Mouse (Mus musculus) erythroblast, embryonic 14.5 days (primary cell): ENCODE data around the gene Bcs1l. TPM values are rescaled to one million over a fixed set of nuclear protein-coding genes. Genes with fewer than 3 reads are reported as not detected.

Experiments
- H3K27me3 ChIP-seq: 2 replicates; pipeline ENCODE4 v1.6.1; 2012; ENCODE audit warnings: inconsistent platforms; ENCODE audit not compliant: control insufficient read depth
- H3K36me3 ChIP-seq: 2 replicates; pipeline ENCODE4 v1.6.1; 2012; ENCODE audit warnings: mild to moderate bottlenecking, inconsistent platforms; ENCODE audit not compliant: control insufficient read depth
- H3K4me1 ChIP-seq: 2 replicates; pipeline ENCODE4 v1.6.1; 2012; ENCODE audit warnings: inconsistent platforms; ENCODE audit not compliant: control insufficient read depth
- H3K4me3 ChIP-seq: replicated peaks from 2 replicates; pipeline ENCODE3; 2012; ENCODE audit warnings: moderate library complexity, mild to moderate bottlenecking, inconsistent platforms
- H3K9me3 ChIP-seq: 2 replicates; pipeline ENCODE4 v1.6.1; 2012; ENCODE audit warnings: low read length, inconsistent platforms, mixed read lengths; ENCODE audit not compliant: control insufficient read depth
- GATA1 ChIP-seq: IDR thresholded peaks from 2 replicates; pipeline ENCODE4 v1.6.1; 2012; ENCODE audit warnings: low read length, inconsistent platforms, mixed read lengths
- TAL1 ChIP-seq: IDR thresholded peaks from 3 replicates; pipeline ENCODE4 v1.6.1; 2012; ENCODE audit warnings: low read length, inconsistent platforms, mixed read lengths
- polyA plus RNA-seq: library from polyadenylated mRNA; stranded (reverse); fragments of >175 nt; gene quantifications from 2 replicates; pipeline ENCODE4 v1.2.3, GENCODE M21; 2012

Gene Bcs1l
- polyA plus RNA-seq, 1 experiment = 0.18 TPM

- H3K36me3 ChIP-seq = peaks cover 47% of the 10 kb centered on the region
- no peaks in the 10 kb centered on the region for H3K9me3 ChIP-seq
- H3K27me3 ChIP-seq = no peaks in the 10 kb centered on the region
- H3K4me1 ChIP-seq = peaks cover 48% of the 10 kb centered on the region
- H3K4me3 ChIP-seq = no peak overlapping the region
- no peak for TF ChIP-seq GATA1
- TF ChIP-seq TAL1 = no peak; the same call in 2 of the 3 replicates
Measured at GRCm38 (mm10) chr1:74584616-74585398, 3.3 kb upstream of the Bcs1l start.

- H3K4me3 ChIP-seq = peak overlapping the region; percentile 67
- H3K4me1 ChIP-seq = peaks cover 48% of the 10 kb centered on the region
- TF ChIP-seq TAL1 (no peak), GATA1 (no peak)
- H3K27me3 ChIP-seq = no peaks in the 10 kb centered on the region
- H3K36me3 ChIP-seq = peaks cover 56% of the 10 kb centered on the region
- H3K9me3 ChIP-seq = no peaks in the 10 kb centered on the region
Measured at GRCm38 (mm10) chr1:74587233-74587772, 786 bp upstream of the Bcs1l start.

- H3K36me3 ChIP-seq = peaks cover 85% of the 10 kb centered on the region
- H3K9me3 ChIP-seq = no peaks in the 10 kb centered on the region
- no peaks in the 10 kb centered on the region for H3K27me3 ChIP-seq
- H3K4me1 ChIP-seq = peaks cover 5% of the 10 kb centered on the region
- TF ChIP-seq TAL1 (no peak), GATA1 (no peak)
- no peak overlapping the region for H3K4me3 ChIP-seq
Measured at GRCm38 (mm10) chr1:74594434-74594833, 6.3 kb downstream of the Bcs1l start.

GRCm38 (mm10) chr1:74600501-74601266, 12.6 kb downstream of the Bcs1l start:
- Histone ChIP-seq H3K27me3 (no peaks in the 10 kb centered on the region), H3K4me1 (peaks cover 23% of the 10 kb centered on the region), H3K36me3 (peaks cover 29% of the 10 kb centered on the region), H3K4me3 (peak overlapping the region; percentile 87), H3K9me3 (no peaks in the 10 kb centered on the region)
- TF ChIP-seq GATA1 (no peak), TAL1 (no peak)

- Histone ChIP-seq H3K4me3 (peak within 1 kb of the TSS; percentile 87), H3K9me3 (no peaks in the 10 kb centered on the region), H3K4me1 (peaks cover 23% of the 10 kb centered on the region), H3K27me3 (no peaks in the 10 kb centered on the region), H3K36me3 (peaks cover 24% of the 10 kb centered on the region)
- TF ChIP-seq TAL1 = no peak
- no peak for TF ChIP-seq GATA1
Measured at GRCm38 (mm10) chr1:74601267-74601962, 13.3 kb downstream of the Bcs1l start, which contains the start of the genes Rnf25 and Stk36. Gene Rnf25, minus strand, starts transcription at chr1:74601397. Gene Stk36, plus strand, starts transcription at chr1:74601445.

- TF ChIP-seq GATA1 (no peak), TAL1 (no peak)
- Histone ChIP-seq H3K4me3 (no peak overlapping the region), H3K4me1 (no peaks in the 10 kb centered on the region)
Measured at GRCm38 (mm10) chr1:74624183-74624582, 36.1 kb downstream of the Bcs1l start.

GRCm38 (mm10) chr1:74626076-74626475, 38.0 kb downstream of the Bcs1l start:
- no peak overlapping the region for H3K4me3 ChIP-seq
- H3K4me1 ChIP-seq = no peaks in the 10 kb centered on the region
- H3K36me3 ChIP-seq = no peaks in the 10 kb centered on the region
- no peaks in the 10 kb centered on the region for H3K27me3 ChIP-seq
- H3K9me3 ChIP-seq = no peaks in the 10 kb centered on the region
- TF ChIP-seq TAL1 = no peak

More at GRCm38 (mm10) chr1:74624183-74624582, 36.1 kb downstream of the Bcs1l start:
- no peaks in the 10 kb centered on the region for H3K27me3 ChIP-seq
- no peaks in the 10 kb centered on the region for H3K9me3 ChIP-seq
- H3K36me3 ChIP-seq = no peaks in the 10 kb centered on the region

- Histone ChIP-seq H3K4me3 (no peak overlapping the region), H3K27me3 (no peaks in the 10 kb centered on the region), H3K4me1 (no peaks in the 10 kb centered on the region), H3K36me3 (no peaks in the 10 kb centered on the region), H3K9me3 (no peaks in the 10 kb centered on the region)
- TF ChIP-seq GATA1 = no peak
- TF ChIP-seq TAL1 = no peak
Measured at GRCm38 (mm10) chr1:74628001-74628400, 39.9 kb downstream of the Bcs1l start.
